Mouse (Mus musculus): ENCODE data around the gene Gm20604.
A peak's percentile ranks its signal among the peaks of the same experiment; 100 is the strongest.

Gm20604 gene

DNA sequence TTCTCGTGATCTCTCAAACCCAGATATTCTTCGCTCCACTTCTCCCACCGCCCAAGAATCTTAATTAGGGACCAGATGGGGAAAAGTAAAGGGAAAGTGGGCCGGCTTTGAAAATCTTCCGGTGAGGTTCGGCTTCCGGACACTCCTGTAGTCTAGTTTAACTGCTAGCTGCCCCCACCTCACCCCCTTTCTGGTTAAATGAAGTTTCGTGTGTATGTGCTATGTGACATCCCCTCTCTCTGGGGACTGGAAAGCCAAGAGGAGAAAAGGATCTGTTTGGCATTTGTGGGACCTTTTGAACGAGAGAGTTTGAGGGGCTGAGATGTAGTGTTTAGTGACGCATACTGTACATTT, at the start of gene Gm20604:
TSS of gene Gm20604 (minus strand) at position 270 of the 354 bp plus-strand sequence.
- no peak for DNase-seq (ENCODE audit: low spot score)

DNA sequence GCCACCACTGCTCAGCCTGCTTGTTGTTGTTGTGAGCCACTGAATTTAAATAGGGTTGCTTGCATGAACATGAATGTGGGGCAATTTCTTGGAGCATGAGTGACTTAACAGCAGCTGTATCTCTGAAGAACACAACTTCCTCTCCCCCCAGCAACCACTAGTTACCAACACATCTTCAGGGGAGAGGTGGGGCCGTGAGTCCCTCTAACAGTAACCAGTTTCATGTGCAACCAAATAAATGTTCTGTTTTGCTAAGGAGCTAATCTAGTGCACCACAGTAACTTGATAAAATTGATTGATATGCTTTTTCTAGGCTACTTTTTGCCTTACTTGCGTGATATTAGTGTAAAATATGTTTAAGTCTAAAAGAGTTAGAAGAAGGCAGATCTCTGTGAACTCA, 41.1 kb upstream of the Gm20604 start:
- no peak for DNase-seq (ENCODE audit: low spot score)

DNA sequence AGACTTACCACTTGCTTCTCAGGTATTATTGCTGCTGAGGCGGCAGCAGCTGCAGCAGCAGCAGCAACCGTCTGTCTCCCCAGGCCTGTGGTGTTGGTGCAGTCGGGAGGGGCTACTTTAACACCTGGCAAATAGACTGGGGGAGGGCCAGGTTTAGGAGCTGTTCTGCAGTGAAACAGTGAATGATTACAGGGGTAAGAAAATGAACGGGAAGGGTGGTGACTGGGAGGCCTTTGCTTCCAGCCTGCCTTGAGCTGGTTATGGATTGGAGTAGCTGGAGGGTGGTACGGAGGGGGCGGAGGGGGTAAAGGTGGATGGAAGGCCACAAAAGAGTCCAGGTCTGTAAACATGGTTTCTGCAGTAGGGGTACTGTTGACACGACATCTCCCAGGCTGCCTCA, 29.5 kb upstream of the Gm20604 start:
- DNase-seq (ENCODE audit: low spot score): no peak

DNA sequence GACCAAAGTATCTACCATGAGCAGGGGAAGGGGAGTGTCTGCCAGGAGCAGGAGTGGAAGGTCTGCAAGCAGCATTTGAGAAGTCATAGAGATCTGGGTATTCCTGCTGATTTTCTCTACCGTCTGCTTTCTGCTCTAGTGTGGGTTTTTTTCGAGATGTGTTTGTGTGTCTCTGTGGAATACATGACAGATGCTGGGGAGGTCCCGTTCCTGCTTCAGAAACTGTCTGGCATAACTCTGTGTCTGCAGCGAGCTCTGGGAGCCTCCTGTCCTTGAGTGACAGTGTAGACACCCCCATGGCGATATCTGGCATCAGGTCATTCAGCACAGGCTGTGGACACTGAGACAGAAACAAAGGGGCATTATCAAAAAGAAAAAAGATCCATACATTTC, 27.1 kb upstream of the Gm20604 start:
- no peak for DNase-seq (ENCODE audit: low spot score)

GRCm38 (mm10) chr12:102784899-102785592, 26.6 kb upstream of the Gm20604 start:
- no peak for DNase-seq (ENCODE audit: low spot score)

GRCm38 (mm10) chr12:102782841-102783240, 24.4 kb upstream of the Gm20604 start:
- no peak for DNase-seq (ENCODE audit: low spot score)

DNA sequence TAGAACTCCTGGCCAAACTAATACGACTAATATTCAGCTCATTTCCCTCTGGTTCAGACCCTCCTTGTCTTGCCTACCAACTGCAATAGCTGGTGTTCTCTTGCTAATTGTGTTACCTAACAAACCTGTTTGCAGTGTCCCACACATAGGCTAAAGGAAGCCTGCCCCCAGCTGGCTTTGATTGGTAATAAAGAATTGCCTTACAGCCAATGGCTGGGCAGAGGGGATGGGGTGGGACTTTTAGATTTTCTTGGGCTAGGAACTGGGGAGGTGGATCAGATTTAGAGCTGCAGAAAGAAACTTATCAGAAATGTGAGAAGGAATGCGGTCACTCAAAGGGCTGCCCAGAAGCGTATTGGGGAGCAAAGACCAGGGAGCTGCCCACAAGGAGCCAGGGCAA, 21.0 kb upstream of the Gm20604 start:
- peak; percentile 50 for DNase-seq (ENCODE audit: low spot score)

GRCm38 (mm10) chr12:102778151-102778550, 19.7 kb upstream of the Gm20604 start:
- DNase-seq (ENCODE audit: low spot score): no peak

DNA sequence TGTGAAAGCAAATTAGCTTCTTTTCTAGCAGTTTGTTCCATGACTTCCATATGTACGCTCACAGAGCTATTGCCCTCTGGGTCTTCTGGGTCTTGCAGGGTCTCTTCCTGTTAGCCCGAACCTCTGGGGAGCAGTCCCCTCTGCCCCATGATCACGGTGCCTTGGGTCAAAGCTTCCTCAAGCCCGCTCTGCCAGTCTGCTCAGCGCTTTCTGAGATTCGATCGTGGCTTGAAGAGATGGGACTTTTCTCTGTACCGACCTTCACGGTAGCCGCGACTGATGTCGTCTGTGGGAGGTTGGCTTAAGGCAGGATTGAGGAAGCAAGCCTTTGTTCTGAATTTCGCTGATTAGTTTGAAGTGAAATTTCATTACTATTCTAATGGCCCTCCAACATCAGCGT, 17.6 kb upstream of the Gm20604 start:
- DNase-seq (ENCODE audit: low spot score): no peak

DNA sequence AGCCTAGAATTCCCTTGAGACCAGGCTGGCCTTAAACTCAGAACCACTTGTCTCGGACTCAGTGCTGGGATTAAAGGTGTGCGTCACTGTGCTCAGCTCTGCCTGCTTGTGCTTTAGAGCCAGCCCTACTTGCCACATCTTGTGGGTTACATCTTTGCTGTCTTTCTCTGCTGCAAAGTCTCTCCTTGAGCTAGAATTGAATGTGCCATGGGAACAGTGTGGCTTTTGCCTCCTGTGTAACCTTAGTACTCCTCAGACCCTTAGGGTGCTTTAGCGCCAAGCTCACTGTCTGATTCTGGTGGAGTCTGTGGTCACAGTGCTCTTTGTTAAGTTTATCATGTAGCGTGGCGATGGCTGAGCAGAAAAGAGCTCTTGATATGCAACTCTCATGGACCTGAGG, 14.2 kb upstream of the Gm20604 start:
- DNase-seq (ENCODE audit: low spot score): no peak

- DNase-seq (ENCODE audit: low spot score): no peak
These were observed 13.1 kb upstream of the Gm20604 start for GRCm38 (mm10) chr12:102771601-102772000.

- DNase-seq (ENCODE audit: low spot score): no peak
These were observed 10.5 kb upstream of the Gm20604 start for GRCm38 (mm10) chr12:102769000-102769399.

GRCm38 (mm10) chr12:102763696-102764095, 5.2 kb upstream of the Gm20604 start:
- DNase-seq (ENCODE audit: low spot score): no peak

- no peak for DNase-seq (ENCODE audit: low spot score)
These were observed 3.2 kb upstream of the Gm20604 start for GRCm38 (mm10) chr12:102761668-102762067.

DNA sequence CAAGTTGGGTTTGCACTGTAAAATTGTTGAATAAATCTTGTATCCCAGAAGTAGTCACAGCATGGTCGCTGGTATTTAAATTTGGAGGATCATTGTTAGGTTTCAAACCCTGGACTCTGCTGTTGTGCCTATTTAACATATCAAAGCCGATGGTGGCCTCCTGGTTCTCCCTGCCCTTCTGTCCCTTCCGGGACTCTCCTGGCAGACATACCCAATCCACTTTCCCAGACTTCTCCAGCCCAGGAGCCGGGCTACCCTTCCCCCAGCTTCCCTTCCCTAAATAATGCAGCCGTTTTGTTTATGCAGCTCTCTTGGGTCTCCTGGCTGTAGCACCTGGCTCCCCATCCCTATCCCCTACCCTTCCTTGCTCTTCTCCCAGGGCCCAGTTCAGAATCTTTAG, 464 bp upstream of the Gm20604 start:
- DNase-seq (ENCODE audit: low spot score): no peak

- DNase-seq (ENCODE audit: low spot score): peak; percentile 97
These were observed 626 bp downstream of the Gm20604 start, which contains the start of the genes Gm28051, Gon7 and Ubr7 for GRCm38 (mm10) chr12:102757689-102758402. TSS of gene Gm28051 (minus strand) at chr12:102757765. TSS of gene Gon7 (minus strand) at chr12:102757803. TSS of gene Ubr7 (plus strand) at chr12:102757967.

- peak; percentile 93 for DNase-seq (ENCODE audit: low spot score)
These were observed 1.3 kb downstream of the Gm20604 start for GRCm38 (mm10) chr12:102757055-102757688.

DNA sequence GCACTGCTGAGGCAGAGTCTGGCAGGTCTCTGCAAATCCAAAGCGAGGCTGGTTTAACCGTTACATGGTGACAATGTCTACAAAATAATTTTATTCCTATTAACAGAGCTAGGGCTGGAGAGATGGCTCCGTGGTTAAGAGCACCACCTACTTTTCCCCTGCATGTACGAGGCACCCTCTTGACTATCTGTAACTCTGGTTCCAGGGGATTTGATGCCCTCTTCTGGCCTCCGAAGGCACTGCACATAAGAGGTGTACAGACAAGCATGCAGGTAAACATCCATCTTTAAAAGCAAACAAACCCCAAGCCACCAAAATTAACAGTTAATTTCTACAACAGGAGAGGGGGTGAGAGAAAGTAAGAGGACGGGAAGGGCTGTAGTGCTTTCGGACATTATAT, 2.2 kb downstream of the Gm20604 start:
- DNase-seq (ENCODE audit: low spot score): peak; percentile 53

- DNase-seq (ENCODE audit: low spot score): no peak
These were observed 10.2 kb downstream of the Gm20604 start for GRCm38 (mm10) chr12:102748256-102748655.

- DNase-seq (ENCODE audit: low spot score): no peak
These were observed 13.6 kb downstream of the Gm20604 start for GRCm38 (mm10) chr12:102744839-102745238.

DNA sequence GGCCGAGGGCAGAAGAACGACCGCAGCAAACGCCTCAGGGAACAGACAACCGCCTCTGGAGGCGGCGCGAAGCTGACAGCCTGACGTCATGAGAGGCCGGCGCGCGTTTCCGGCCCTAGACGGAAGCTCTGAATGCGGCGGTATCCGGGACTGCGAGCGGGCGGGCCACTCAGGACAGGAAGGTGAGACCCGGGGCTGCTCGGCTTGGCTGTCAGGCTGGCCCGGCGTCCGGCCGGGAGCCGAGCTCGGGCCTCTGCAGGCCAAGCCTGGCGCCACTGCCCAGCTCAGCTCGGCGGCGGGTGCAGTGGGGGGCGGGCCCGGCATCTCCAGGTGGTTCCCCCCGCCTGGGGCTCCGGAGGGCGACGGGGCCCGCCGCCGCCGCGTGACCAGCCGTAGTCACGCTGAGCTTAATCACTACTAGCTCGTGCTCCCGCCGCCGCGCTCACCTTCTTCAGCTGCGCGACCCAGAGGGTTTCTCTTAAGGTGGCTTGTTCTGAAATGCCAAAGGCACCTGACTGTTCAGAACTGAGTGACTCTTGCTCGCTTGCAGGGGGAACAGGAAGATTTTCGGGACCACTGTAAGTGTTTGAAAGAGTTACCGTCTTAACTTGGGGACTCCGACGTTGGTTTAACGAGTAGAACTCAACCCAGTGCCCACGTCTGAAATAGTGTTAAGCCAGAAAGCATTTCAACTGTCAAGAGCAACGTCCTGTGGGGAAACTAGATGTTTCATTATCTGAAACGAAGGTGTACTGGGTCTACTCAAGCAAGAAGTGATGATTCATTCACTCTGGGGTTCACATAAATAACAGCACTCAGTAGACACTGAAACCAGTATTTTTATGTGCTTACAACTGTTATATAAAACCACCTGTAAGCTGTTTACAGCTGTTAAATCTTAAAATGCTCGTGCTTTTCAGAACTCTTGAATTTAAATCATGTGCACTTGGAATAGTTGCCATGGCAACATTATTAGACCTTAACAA, 14.6 kb downstream of the Gm20604 start, which contains the start of the genes Moap1 and Tmem251:
TSS of gene Moap1 (minus strand) at position 73 of the 986 bp plus-strand sequence.
TSS of gene Tmem251 (plus strand) at position 174 of the 986 bp plus-strand sequence.
- DNase-seq (ENCODE audit: low spot score): peak; percentile 89
